Mouse (Mus musculus): ENCODE measurements around the gene Plekhh2.

- TF ChIP-seq CTCF (IDR thresholded peaks at IDR 0.05; ENCODE audit: low read depth) (no peak), EP300 (IDR thresholded peaks at IDR 0.05; ENCODE audit: low read depth) (no peak)
Measured at GRCm38 (mm10) chr17:84626276-84626856, 114.7 kb downstream of the Plekhh2 start, which contains the start of gene Dync2li1.
